Mouse (Mus musculus) lung, embryonic 14.5 days (tissue): ENCODE data around the gene Lrp11. TPM values are rescaled to one million over a fixed set of nuclear protein-coding genes. Genes with fewer than 3 reads are reported as not detected.

Experiments
- ATAC-seq: fragments of 200-750 bp; cut with Nextera tagmentation; 2 replicates; pipeline ENCODE4 v1.8.0; 2017; ENCODE audit warnings: mild to moderate bottlenecking, moderate TSS enrichment, moderate library complexity; ENCODE audit not compliant: insufficient read depth
- DNase-seq: peaks from one replicate; pipeline ENCODE4 v3.0.0-alpha.2; 2015
- H3K27ac ChIP-seq: fragments of 300-500 bp; sonication (generic); 2 replicates; pipeline ENCODE4 v1.5.1; 2014; ENCODE audit warnings: low read depth, mild to moderate bottlenecking, moderate library complexity
- H3K27me3 ChIP-seq: fragments of 300-500 bp; sonication (generic); 2 replicates; pipeline ENCODE4 v1.6.1; 2014; ENCODE audit warnings: low read length, control low read depth; ENCODE audit not compliant: insufficient read depth
- H3K36me3 ChIP-seq: fragments of 300-500 bp; sonication (generic); 2 replicates; pipeline ENCODE4 v1.6.1; 2014; ENCODE audit warnings: control low read depth; ENCODE audit not compliant: insufficient read depth
- H3K4me1 ChIP-seq: fragments of 300-500 bp; sonication (generic); 2 replicates; pipeline ENCODE4 v1.6.1; 2014; ENCODE audit warnings: antibody characterized with exemption, control low read depth; ENCODE audit not compliant: insufficient read depth
- H3K4me2 ChIP-seq: fragments of 300-500 bp; sonication (generic); 2 replicates; pipeline ENCODE4 v1.6.1; 2014; ENCODE audit warnings: mild to moderate bottlenecking
- H3K4me3 ChIP-seq: fragments of 300-500 bp; sonication (generic); 2 replicates; pipeline ENCODE4 v1.5.1; 2014; ENCODE audit warnings: low read depth, low read length
- H3K9ac ChIP-seq: fragments of 300-500 bp; sonication (generic); 2 replicates; pipeline ENCODE4 v1.6.1; 2014
- H3K9me3 ChIP-seq: fragments of 300-500 bp; sonication (generic); 2 replicates; pipeline ENCODE4 v1.6.1; 2016; ENCODE audit warnings: low read depth, low read length, control low read depth
- CTCF ChIP-seq: IDR thresholded peaks from 2 replicates; pipeline ENCODE4 v1.5.1; 2016; ENCODE audit warnings: antibody characterized with exemption, low read depth
- WGBS: fragments of 180-500 bp; shearing (Covaris S2); extraction: QIAGEN DNeasy Blood & Tissue Kit; methylation state at CpG from one replicate; pipeline ENCODE4 v1.1.7; 2014; 5-methylcytosine and 5-hydroxymethylcytosine counted together
- polyA plus RNA-seq: library from polyadenylated mRNA; unstranded; fragments of >200 nt; fragmentation: Nextera tagmentation; extraction: Ambion mirVana; gene quantifications from 2 replicates; pipeline ENCODE4 v1.2.1, GENCODE M21; 2014

Lrp11 gene
- polyA plus RNA-seq, 1 experiment from 2014 or later: 7.4 TPM

DNA sequence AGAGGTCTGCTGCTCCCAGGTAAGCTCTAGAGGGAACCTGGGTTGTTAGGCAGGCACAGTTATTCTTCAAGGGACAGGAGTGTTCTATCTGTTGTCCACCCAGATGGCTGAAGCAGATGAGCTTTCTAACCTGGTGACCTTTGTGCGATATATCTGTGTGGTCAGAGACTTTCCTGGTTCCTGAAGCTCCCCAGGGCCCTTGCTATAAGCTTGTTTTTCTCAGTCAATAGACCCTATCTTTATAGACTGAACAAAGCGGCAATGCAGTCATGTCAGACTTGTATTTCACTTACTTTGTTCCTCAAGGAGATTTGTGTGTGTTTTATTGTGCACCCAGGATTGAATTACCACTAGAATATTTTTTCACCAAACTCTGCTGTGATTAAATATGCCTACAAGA, 61.5 kb downstream of the Lrp11 start:
- Histone ChIP-seq H3K9ac (no peak overlapping the region), H3K4me2 (no peak overlapping the region), H3K4me1 (no peaks in the 10 kb centered on the region), H3K27ac (no peak overlapping the region), H3K4me3 (no peak overlapping the region), H3K27me3 (no peaks in the 10 kb centered on the region), H3K36me3 (peaks cover 31% of the 10 kb centered on the region), H3K9me3 (no peaks in the 10 kb centered on the region)
- TF ChIP-seq CTCF: no peak
- no peak for DNase-seq
- no peak for ATAC-seq
- 98% methylated on average over 2 of the region's 2 CpGs for WGBS

DNA sequence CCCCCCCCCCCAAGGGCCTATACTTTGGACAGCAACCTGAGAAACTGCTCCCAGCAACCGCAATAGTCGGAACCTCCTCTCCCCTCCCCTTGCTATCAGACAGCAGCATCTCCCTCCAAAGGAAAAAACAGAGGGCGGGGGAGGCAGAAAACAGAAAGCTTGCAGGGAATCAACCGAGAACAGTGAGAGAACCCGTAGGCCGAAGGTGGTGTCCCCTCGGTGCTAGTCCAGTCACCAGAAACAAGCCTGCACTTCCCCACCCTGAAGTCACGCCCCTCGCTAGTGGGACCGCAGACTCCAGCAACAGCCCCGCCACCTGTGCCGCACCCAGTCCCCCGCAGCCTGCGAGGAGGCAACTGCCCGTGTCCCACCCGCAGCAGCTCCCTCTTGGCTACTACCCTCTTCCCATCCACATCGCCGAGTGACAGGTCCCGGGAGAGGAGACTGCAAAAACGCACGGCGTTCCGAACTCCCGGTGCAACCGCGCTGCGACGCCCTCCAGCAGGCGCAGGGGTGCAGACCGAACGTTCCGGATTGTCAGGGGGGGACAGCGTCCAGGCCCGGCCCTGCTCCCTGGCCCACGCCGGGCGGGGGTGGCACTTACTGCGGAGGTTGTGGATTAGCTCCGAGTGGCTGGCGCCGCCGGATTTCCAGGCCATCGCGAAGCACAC, 73.0 kb downstream of the Lrp11 start:
- peak; percentile 74 for DNase-seq

DNA sequence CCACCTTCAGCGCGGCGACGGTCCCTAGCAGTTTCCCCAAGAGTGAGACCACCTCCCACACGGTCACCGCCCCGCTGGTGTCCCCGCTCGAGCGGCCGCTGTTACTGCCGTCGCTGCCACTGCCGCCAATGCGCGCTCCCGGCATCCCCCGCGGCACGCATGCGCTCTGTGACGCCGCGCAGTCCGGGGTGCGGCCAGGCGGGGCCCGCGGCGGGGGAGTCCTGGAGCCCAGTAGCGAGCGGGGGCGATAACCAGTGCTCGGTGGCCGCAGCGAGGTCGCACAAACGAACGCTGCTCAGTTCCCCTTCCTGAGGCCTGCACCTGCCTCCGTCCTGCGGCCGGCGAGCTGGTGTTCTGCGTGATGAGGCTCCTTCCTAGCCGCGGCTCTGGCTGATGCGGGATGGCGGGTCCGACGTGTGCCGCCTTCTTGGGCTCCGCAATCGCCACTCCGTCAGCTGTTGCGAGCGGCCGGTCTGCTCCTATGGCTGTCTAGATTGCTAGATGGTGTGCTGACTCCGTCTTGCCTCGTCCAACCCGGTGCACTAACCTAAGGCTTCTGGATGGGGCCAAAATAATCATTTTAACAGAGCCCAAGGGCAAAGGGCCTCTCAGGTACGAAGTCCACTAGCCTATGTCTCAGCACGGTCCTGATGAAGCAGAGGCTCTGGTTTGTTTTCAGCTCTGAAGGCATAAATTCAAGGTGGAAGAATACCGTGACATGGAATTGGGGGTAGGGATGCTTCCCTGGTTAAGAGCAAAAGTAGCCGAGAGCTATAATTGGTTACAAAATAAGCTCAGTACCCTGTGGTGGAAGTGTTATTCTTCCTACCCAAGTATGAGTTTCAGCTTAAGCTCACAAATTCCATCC, 73.8 kb downstream of the Lrp11 start:
- under 1% methylated on average over 61 of the region's 64 CpGs for WGBS

More for the DNA sequence above, 73.0 kb downstream of the Lrp11 start:
- no peak for TF ChIP-seq CTCF
- H3K4me1 ChIP-seq: peaks cover 5% of the 10 kb centered on the region; the same call in 1 of the 2 replicates
- peak overlapping the region; percentile 90 for H3K4me2 ChIP-seq
- peak overlapping the region; percentile 76 for H3K4me3 ChIP-seq
- ATAC-seq: peak; percentile 85
- no peaks in the 10 kb centered on the region for H3K36me3 ChIP-seq
- peak overlapping the region; percentile 85 for H3K9ac ChIP-seq
- no peaks in the 10 kb centered on the region for H3K27me3 ChIP-seq
- peak overlapping the region; percentile 90 for H3K27ac ChIP-seq
- WGBS: under 1% methylated on average over 44 of the region's 44 CpGs
- H3K9me3 ChIP-seq: no peaks in the 10 kb centered on the region

DNA sequence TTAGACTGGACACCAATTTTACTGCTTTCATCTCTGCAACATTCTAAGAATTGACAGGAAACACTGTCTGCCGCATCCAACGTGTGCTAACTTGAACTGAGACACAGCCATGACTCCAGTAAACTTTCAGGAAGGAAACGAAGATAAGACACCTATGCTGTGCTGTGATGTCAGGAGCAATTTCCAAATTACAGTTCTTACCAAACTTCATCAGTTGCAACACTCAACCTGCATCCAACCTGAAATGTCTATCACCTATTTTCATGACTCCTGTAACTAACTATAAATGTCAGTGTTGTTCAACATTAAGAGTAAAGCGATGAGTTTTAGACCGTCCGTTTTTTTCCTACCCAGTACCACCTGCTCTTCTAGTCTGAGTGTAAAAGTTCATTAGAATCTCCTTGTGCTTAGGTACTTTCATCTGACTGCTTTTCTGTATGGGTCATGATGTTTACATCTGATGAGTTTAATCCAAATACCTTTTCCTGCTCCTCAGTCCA, 74.5 kb downstream of the Lrp11 start:
- Histone ChIP-seq H3K9ac (peak overlapping the region; percentile 85), H3K27ac (no peak overlapping the region; the same call in 1 of the 2 replicates), H3K27me3 (no peaks in the 10 kb centered on the region), H3K4me2 (peak overlapping the region; percentile 90), H3K4me1 (peaks cover 7% of the 10 kb centered on the region; the same call in 1 of the 2 replicates), H3K36me3 (no peaks in the 10 kb centered on the region), H3K4me3 (peak overlapping the region; percentile 76), H3K9me3 (no peaks in the 10 kb centered on the region)
- WGBS: 52% methylated on average over 6 of the region's 6 CpGs
- no peak for ATAC-seq
- DNase-seq: peak; percentile 11
- TF ChIP-seq CTCF: no peak

More for the DNA sequence above, 73.8 kb downstream of the Lrp11 start:
- Histone ChIP-seq H3K27ac (peak overlapping the region; percentile 90), H3K9me3 (no peaks in the 10 kb centered on the region), H3K4me3 (peak overlapping the region; percentile 76), H3K4me1 (peaks cover 6% of the 10 kb centered on the region; the same call in 1 of the 2 replicates), H3K36me3 (no peaks in the 10 kb centered on the region), H3K9ac (peak overlapping the region; percentile 85), H3K4me2 (peak overlapping the region; percentile 90), H3K27me3 (no peaks in the 10 kb centered on the region)
- DNase-seq (peak; percentile 96), ATAC-seq (peak; percentile 90)
- TF ChIP-seq CTCF: no peak

DNA sequence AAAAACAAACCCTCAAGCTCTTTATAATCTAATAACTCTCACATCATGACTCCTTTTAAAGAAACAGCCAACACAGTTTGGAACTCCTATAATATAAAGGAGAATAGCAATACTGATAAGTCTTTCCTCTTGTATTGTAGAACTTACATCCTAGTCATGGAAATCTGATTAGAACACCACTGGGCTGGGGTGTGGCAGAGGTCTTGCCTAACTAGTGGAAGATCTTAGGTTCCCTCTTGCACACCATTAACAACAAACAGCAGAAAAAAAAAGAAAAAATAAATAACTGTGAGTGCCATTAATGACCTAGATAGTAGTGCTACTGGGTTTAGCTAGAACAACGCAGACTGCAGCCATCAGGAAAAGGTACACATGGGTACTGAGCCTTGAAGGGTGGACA, 75.3 kb downstream of the Lrp11 start:
- H3K27ac ChIP-seq: no peak overlapping the region
- ATAC-seq: no peak
- 76% methylated on average over 1 of the region's 1 CpGs for WGBS
- H3K4me1 ChIP-seq: peaks cover 7% of the 10 kb centered on the region; the same call in 1 of the 2 replicates
- H3K27me3 ChIP-seq: no peaks in the 10 kb centered on the region
- no peak overlapping the region for H3K9ac ChIP-seq
- no peak overlapping the region for H3K4me2 ChIP-seq
- no peak overlapping the region for H3K4me3 ChIP-seq
- no peak for DNase-seq
- TF ChIP-seq CTCF: no peak
- no peaks in the 10 kb centered on the region for H3K9me3 ChIP-seq
- H3K36me3 ChIP-seq: peaks cover 6% of the 10 kb centered on the region

DNA sequence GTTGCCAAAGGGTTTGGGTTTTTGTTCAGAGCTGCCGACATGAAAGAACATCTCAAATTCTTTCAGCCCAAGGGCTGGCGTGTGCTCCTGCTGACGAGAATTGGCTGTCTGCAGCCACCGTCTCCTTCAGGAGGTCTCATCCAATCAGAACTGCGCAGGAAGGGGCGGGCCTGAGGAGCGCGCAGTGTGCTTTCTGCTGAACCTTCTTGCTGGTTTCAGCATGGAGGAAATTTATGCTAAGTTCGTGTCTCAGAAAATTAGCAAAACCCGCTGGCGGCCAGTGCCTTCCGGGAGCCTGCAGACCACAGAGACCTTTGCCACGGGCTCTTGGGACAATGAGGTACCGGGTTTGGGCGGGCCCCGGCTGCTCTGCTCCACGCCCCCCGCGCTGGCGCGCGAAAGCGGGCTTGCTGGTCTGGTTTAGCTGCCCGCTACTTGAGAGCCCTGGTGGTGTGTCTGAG, 77.8 kb downstream of the Lrp11 start, which contains the start of gene Nup43:
Gene Nup43 (plus strand): TSS at position 162 of the 461 bp plus-strand sequence.
- H3K4me2 ChIP-seq: peak within 1 kb of the TSS; percentile 76
- H3K4me1 ChIP-seq: peaks cover 7% of the 10 kb centered on the region; the same call in 1 of the 2 replicates
- under 1% methylated on average over 24 of the region's 24 CpGs for WGBS
- peak; percentile 89 for ATAC-seq
- peaks cover 20% of the 10 kb centered on the region for H3K36me3 ChIP-seq
- TF ChIP-seq CTCF: no peak
- H3K27ac ChIP-seq: peak within 1 kb of the TSS; percentile 78
- H3K9me3 ChIP-seq: no peaks in the 10 kb centered on the region
- no peaks in the 10 kb centered on the region for H3K27me3 ChIP-seq
- peak within 1 kb of the TSS; percentile 74 for H3K9ac ChIP-seq
- peak; percentile 97 for DNase-seq
- H3K4me3 ChIP-seq: peak within 1 kb of the TSS; percentile 78
